Mouse (Mus musculus) olfactory bulb, adult 2 months (tissue): Measurements from ENCODE around the gene Ahcyl2.

Experiments used
- CTCF ChIP-seq: fragments of 200-500 bp; IDR thresholded peaks from 2 replicates; pipeline ENCODE4 v1.5.1; 2012; ENCODE audit warnings: low read depth, mild to moderate bottlenecking, low read length, moderate library complexity; ENCODE audit not compliant: insufficient read depth
- POLR2A ChIP-seq: fragments of 200-500 bp; IDR thresholded peaks from 2 replicates; pipeline ENCODE4 v1.6.1; 2012; ENCODE audit warnings: mild to moderate bottlenecking, low read depth, low read length, moderate library complexity; ENCODE audit not compliant: insufficient read depth

DNA sequence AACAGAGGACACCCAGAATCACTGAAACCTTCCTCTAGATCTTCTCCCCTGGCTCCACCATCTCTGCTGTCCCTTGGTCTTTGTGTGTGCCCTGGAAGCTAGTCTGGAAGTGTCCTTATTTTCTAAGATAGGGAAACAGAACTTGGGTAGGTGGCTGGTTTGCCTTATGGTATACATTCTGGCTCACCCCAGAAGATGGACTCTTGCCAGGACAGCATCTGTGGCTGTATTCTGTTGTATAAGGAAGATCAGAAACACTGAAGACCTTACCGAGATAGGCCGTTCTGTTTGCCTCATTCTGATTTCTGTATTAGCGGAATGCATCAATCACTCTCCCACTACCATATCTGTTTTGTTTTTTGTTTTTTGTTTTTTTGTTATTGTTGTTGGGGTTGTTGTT is 142.8 kb downstream of the Ahcyl2 start:
- TF ChIP-seq CTCF (no peak), POLR2A (no peak)
